Mouse (Mus musculus): ENCODE measurements at regions not wholly inside any gene's neighbourhood (a gene's known extent, or its start where the extent isn't known, plus 50 kb on each side); places are given as distances from the start of the nearest gene placed in this dataset.

- no peak for DNase-seq (ENCODE audit: extremely low read depth)
- no peak overlapping the region for H3K4me2 ChIP-seq (ENCODE audit: insufficient read depth, low read depth, poor library complexity, severe bottlenecking)
- no peaks in the 10 kb centered on the region for H3K79me2 ChIP-seq (replicated peaks; ENCODE audit: control insufficient read depth, extremely low read depth, insufficient read depth, poor library complexity, severe bottlenecking)
- dilution Hi-C loops (cut with MboI; ENCODE audit: extremely low pct_ligation_motif_present, extremely low pct_unique_long_range_greater_than_20kb, low sequenced_read_pairs) (no loop called here), in situ Hi-C loops (cut with MboI; ENCODE audit: low pct_ligation_motif_present, low pct_unique_long_range_greater_than_20kb, low sequenced_read_pairs) (no loop called here)
- peaks cover 0 to 30% of the 10 kb centered on the region in 2 experiments; a peak in 2 of 4 replicates for H3K4me1 ChIP-seq (ENCODE audit: control insufficient read depth in 1 of 2, insufficient read depth in 2 of 2)
- no peak overlapping the region for H3K4me3 ChIP-seq (replicated peaks in 1 of 3; ENCODE audit: low read depth in 2 of 3, low read length in 2 of 3, poor library complexity in 1 of 3)
- no peaks in the 10 kb centered on the region for H3K27me3 ChIP-seq (replicated peaks)
- H3K9ac ChIP-seq (ENCODE audit: insufficient read depth, low read depth) = no peak overlapping the region
- no peaks in the 10 kb centered on the region for H3K36me3 ChIP-seq (replicated peaks in 1 of 2; ENCODE audit: control insufficient read depth in 1 of 2, insufficient read depth in 1 of 2, low read length in 1 of 2)
- H3K27ac ChIP-seq (ENCODE audit: insufficient read depth, low read depth) = no peak overlapping the region
- no peak for TF ChIP-seq MEF2A (IDR thresholded peaks at IDR 0.05; ENCODE audit: borderline replicate concordance, low read depth, low read length)
- TF ChIP-seq BHLHE40 (IDR thresholded peaks at IDR 0.05; ENCODE audit: low read depth, low read length) = no peak
- no peak for TF ChIP-seq MAZ (IDR thresholded peaks at IDR 0.05; ENCODE audit: low read depth, low read length)
- no peak for TF ChIP-seq CHD2 (IDR thresholded peaks at IDR 0.05; ENCODE audit: low read length)
- TF ChIP-seq GABPA (IDR thresholded peaks at IDR 0.05; ENCODE audit: insufficient replicate concordance, low read depth, low read length) = no peak
- TF ChIP-seq POLR2A (IDR thresholded peaks at IDR 0.05; ENCODE audit: low read depth, low read length) = no peak
- TF ChIP-seq USF1 (IDR thresholded peaks at IDR 0.05; ENCODE audit: low read depth, low read length) = no peak
- no peak for TF ChIP-seq USF2 (conservative IDR thresholded peaks at IDR 0.05; ENCODE audit: low read depth, low read length)
- TF ChIP-seq SIN3A (IDR thresholded peaks at IDR 0.05; ENCODE audit: low read length) = no peak
- no peak for TF ChIP-seq RCOR1 (conservative IDR thresholded peaks at IDR 0.05; ENCODE audit: low read depth, low read length)
- no peak for TF ChIP-seq RAD21 (IDR thresholded peaks at IDR 0.05; ENCODE audit: low read depth, low read length)
- TF ChIP-seq SMC3 (IDR thresholded peaks at IDR 0.05; ENCODE audit: low read depth, low read length) = no peak
- TF ChIP-seq PAX5 (IDR thresholded peaks at IDR 0.05; ENCODE audit: low read length) = no peak
- no peak for TF ChIP-seq ZC3H11A (IDR thresholded peaks at IDR 0.05; ENCODE audit: low read depth, low read length)
- no peak for TF ChIP-seq TCF12 (IDR thresholded peaks at IDR 0.05; ENCODE audit: low read depth, low read length)
- no peaks in the 10 kb centered on the region for H3K9me3 ChIP-seq (replicated peaks; ENCODE audit: low read length)
Observed at GRCm38 (mm10) chr8:87131716-87132115, 246.7 kb upstream of the N4bp1 start.

DNA sequence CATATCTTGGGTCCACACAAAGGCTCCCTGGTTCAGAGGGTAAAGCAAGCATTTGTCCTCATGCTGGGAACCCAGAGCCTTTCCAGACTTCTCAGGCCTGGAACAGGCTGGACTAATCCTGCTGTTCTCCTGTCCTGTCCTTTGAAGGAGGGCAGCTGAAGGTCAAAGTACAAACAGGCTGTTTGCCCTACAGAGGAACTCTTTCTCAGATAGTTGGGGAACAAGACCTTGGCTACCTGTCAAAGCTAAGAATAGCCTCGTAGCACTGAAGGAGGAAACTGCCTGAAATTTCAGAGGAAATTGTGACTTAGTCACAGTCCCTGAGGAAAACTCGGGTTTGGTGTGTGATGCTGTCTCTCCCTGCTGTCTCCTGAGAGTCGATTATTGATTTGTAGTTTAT, 245.6 kb upstream of the N4bp1 start:
- in situ Hi-C loops (cut with MboI; ENCODE audit: low pct_ligation_motif_present, low pct_unique_long_range_greater_than_20kb, low sequenced_read_pairs) (no loop called here), dilution Hi-C loops (cut with MboI; ENCODE audit: extremely low pct_ligation_motif_present, extremely low pct_unique_long_range_greater_than_20kb, low sequenced_read_pairs) (no loop called here)
- H3K79me2 ChIP-seq (replicated peaks; ENCODE audit: control insufficient read depth, extremely low read depth, insufficient read depth, poor library complexity, severe bottlenecking) = no peaks in the 10 kb centered on the region
- H3K9me3 ChIP-seq (replicated peaks; ENCODE audit: low read length) = no peaks in the 10 kb centered on the region
- H3K36me3 ChIP-seq (replicated peaks in 1 of 2; ENCODE audit: control insufficient read depth in 1 of 2, insufficient read depth in 1 of 2, low read length in 1 of 2) = no peaks in the 10 kb centered on the region
- H3K27ac ChIP-seq (ENCODE audit: insufficient read depth, low read depth) = no peak overlapping the region
- TF ChIP-seq ZMIZ1 (IDR thresholded peaks at IDR 0.05; ENCODE audit: low read depth, low read length) = no peak
- TF ChIP-seq JUN (IDR thresholded peaks at IDR 0.05; ENCODE audit: insufficient read depth, low read depth, low read length) = no peak
- TF ChIP-seq SMC3 (IDR thresholded peaks at IDR 0.05; ENCODE audit: low read depth, low read length) = no peak
- TF ChIP-seq E2F4 (IDR thresholded peaks at IDR 0.05; ENCODE audit: insufficient replicate concordance, low read depth, low read length) = no peak
- no peak for TF ChIP-seq IRF4 (IDR thresholded peaks at IDR 0.05; ENCODE audit: low read depth, low read length)
- no peak for TF ChIP-seq ELF1 (IDR thresholded peaks at IDR 0.05; ENCODE audit: low read depth, low read length)
- TF ChIP-seq ZC3H11A (IDR thresholded peaks at IDR 0.05; ENCODE audit: low read depth, low read length) = no peak
- TF ChIP-seq NRF1 (IDR thresholded peaks at IDR 0.05; ENCODE audit: low read depth, low read length) = no peak
- TF ChIP-seq USF2 (conservative IDR thresholded peaks at IDR 0.05; ENCODE audit: low read depth, low read length) = no peak
- TF ChIP-seq CHD1 (IDR thresholded peaks at IDR 0.05; ENCODE audit: low read depth, low read length) = no peak
- no peak for TF ChIP-seq POLR2AphosphoS2 (IDR thresholded peaks at IDR 0.05; ENCODE audit: low read depth, low read length)
- no peak for TF ChIP-seq HCFC1 (IDR thresholded peaks at IDR 0.05; ENCODE audit: low read depth, low read length)
- no peak for TF ChIP-seq USF1 (IDR thresholded peaks at IDR 0.05; ENCODE audit: low read depth, low read length)
- no peak for TF ChIP-seq KAT2A (IDR thresholded peaks at IDR 0.05; ENCODE audit: insufficient replicate concordance, low read length)
- no peak for TF ChIP-seq MEF2A (IDR thresholded peaks at IDR 0.05; ENCODE audit: borderline replicate concordance, low read depth, low read length)
- no peak for DNase-seq (ENCODE audit: extremely low read depth)
- H3K4me2 ChIP-seq (ENCODE audit: insufficient read depth, low read depth, poor library complexity, severe bottlenecking) = no peak overlapping the region
- H3K9ac ChIP-seq (ENCODE audit: insufficient read depth, low read depth) = no peak overlapping the region
- H3K27me3 ChIP-seq (replicated peaks) = no peaks in the 10 kb centered on the region
- peaks cover 0 to 25% of the 10 kb centered on the region in 2 experiments; a peak in 2 of 4 replicates for H3K4me1 ChIP-seq (ENCODE audit: control insufficient read depth in 1 of 2, insufficient read depth in 2 of 2)
- no peak overlapping the region for H3K4me3 ChIP-seq (replicated peaks in 1 of 3; ENCODE audit: low read depth in 2 of 3, low read length in 2 of 3, poor library complexity in 1 of 3)
